Mouse (Mus musculus) adrenal gland, adult 8-10 months (tissue): ENCODE measurements around the gene Tctn3. TPM values are rescaled to one million over a fixed set of nuclear protein-coding genes. Genes with fewer than 3 reads are reported as not detected.

Source experiments
- DNase-seq: peaks from one replicate; pipeline ENCODE4 v3.0.0; 2022
- total RNA-seq, 4 experiments: library from RNA; stranded (reverse); gene quantifications; 2 replicates each; pipeline ENCODE4 v1.2.4; 2022

Gene Tctn3
- total RNA-seq, 4 experiments from 2014 or later = 6.8 to 12.1 (median 8.9) TPM

DNA sequence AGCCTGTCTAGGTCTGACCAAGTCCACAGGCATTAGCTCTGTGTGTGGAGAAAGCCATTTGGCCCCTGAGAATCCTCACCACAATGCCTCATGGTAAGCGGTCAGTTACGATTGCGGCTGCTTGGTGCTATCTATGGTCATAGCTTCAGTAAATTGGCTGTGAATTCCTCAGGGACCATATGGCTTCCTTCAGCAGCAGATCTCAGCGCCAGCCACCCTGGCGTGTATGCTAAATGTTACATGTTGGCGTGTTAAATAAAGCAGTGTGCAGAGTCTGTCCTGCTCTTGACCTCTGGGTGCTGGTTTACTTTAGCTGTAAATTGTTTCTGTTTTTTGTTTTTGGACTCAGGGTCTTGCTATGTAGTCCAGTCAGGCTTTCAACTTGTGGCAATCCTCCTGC is 58.2 kb downstream of the Tctn3 start:
- DNase-seq = no peak

DNA sequence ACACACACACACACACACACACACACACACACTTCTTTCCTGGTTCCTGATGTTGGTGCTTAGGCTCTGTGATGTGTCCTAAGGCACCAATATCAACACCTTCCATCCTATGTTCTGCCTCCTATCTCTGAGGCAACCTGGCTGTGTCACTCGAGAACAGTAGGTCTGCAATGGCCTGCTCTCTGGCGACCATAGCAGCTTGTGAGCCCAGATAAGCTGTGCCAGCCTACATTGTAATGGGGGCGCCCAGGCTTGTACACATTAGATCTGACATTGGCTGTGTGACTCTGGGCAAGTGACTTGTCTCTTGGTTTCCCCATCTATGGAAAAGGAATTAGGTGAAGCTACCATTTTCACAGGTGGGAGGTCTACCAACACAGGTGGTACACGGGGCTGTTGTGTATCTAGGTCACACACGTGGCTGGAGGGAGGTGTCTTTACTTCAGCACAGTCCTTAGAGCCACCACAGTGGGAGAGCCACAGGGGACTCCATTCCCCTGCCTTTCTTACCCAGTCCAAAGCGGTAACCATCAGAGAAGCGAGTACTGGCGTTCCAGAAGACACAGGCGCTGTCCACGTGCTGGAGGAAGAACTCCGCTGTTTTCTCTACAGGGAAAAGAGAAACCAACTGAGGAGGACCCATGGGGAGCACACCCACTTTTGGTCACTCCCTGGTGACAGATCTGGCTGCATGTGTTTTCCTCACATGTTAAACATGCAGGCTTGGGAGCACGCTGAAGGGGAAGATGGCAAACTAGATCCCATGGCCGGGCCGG is 58.8 kb downstream of the Tctn3 start:
- DNase-seq = no peak

DNA sequence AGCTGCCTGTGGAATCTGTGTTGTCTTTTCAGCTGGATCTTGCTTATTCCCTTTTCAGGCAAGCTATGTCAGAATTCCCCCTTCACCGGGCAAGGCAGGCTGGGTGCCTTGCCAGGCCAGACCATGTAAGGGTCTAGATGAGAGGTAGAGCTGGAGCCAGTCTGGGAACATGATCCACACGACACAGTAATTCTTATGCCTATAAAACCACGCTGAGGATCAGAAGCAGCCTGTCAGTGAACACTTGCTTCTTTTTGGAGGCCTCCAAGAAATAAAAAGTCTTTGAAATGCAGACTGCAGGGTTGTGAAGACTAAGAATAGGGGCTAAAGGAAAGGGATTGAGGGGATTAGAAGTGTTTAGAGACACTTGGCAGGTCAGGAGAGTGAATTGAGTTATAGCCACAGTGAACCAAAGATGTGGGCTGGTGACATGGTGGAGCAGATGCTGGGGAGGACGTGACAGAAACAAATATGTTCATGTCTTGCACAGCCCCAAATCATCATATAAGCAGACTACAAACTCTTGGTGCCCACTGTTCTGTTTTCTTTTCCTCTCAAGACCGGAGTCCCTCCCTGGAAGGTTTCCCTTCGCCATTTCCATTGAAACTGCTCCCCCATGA is 62.4 kb downstream of the Tctn3 start:
- no peak for DNase-seq

DNA sequence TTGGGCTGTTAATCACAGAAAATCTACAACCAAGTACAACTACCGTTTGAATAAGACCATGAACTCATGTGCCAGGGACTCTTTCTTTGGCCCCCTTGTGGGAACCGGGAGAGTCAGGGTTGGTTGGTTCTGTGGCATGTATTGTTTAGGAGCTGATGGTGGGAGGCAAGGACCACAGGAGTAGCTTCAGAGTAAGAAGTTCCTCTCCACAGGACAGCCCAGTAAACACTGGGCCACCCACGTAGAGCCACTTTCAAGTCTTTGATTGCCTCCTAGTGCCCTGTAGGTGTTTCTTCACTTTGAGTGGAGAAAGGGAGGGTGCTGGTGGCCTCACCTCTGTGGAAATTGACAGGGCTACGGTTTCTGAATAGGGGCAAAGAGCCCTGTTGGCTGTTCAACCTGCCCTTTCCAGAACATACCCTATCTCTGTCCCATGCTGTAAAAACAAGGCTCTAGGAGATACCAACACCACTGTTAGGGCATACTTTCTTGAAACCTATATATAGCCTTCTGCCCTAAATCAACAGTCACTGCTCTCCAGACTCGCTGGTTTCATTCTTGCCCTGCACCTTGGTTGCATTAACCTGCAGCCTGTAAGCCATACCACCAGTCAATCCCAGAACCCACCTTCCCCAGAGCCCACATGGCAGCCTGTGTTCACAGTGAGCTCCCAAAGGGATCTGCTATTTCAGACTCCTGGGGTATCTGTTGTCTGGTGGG is 63.1 kb downstream of the Tctn3 start:
- no peak for DNase-seq

DNA sequence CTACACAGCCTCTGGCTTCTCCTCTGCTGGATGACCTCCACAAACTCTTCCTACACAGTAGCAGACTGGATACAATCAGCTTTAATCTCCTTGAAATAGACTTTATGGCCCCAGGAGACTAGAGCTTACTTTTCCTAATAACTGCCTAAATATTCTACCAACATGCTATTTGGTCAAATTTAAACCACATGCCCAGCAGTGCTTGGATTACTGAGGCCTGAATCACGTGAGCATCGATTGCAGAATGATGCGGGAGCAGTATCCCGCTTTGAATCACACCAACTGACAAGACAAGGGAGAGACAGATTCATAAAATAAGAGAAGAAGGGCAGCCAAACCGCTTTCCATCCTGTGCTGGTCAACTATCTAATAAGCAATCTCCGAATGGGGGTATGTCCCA is 63.6 kb downstream of the Tctn3 start:
- DNase-seq = no peak

Other genes with a start within 250 kb of the Tctn3 start
- gene Sorbs1, start 98.5 kb downstream of the Tctn3 start, total RNA-seq = 100 to 1,000 TPM in 1 of 4 experiments, 10 to 100 TPM in 3; 48.2 to 120 (median 68.1) TPM
- gene Aldh18a1, start 23.8 kb downstream of the Tctn3 start, total RNA-seq = 10 to 100 TPM; 12.2 to 36.5 (median 16.9) TPM
- gene Entpd1, start 133 bp upstream of the Tctn3 start, total RNA-seq = 10 to 100 TPM; 27.5 to 34.8 (median 31.5) TPM
- gene Cc2d2b, start 136.5 kb upstream of the Tctn3 start, total RNA-seq = not detected
- 10 to 100 TPM in 1 of 4 experiments, 1 to 10 TPM in 3; 6.2 to 11.6 (median 6.9) TPM for gene Ccnj, start 219.0 kb upstream of the Tctn3 start, total RNA-seq